Mouse (Mus musculus): Measurements from ENCODE around the gene Pigu. TPM values are rescaled to one million over a fixed set of nuclear protein-coding genes. Genes with fewer than 3 reads are reported as not detected.

Gene Pigu
- total and polyA plus RNA-seq, 3 experiments: 30.1 to 59.0 TPM; not detected in 1

- no peak for DNase-seq (ENCODE audit: low read depth, low spot score)
- no peak for TF ChIP-seq MAX (IDR thresholded peaks at IDR 0.05; ENCODE audit: low read length)
- Histone ChIP-seq H3K9ac (ENCODE audit: control insufficient read depth, low read depth, low read length, poor library complexity, severe bottlenecking) (no peak overlapping the region), H3K36me3 (ENCODE audit: control insufficient read depth in 1 of 2, insufficient read depth in 2 of 2, low read length in 2 of 2) (peaks cover 0 to 4% of the 10 kb centered on the region in 2 experiments; a peak in 2 of 4 replicates), H3K4me1 (ENCODE audit: control insufficient read depth in 1 of 2, insufficient read depth in 2 of 2, low read length in 2 of 2) (peaks cover 0 to 7% of the 10 kb centered on the region in 2 experiments; a peak in 2 of 4 replicates), H3K27ac (ENCODE audit: control insufficient read depth, low read depth, low read length) (peak overlapping the region; percentile 75), H3K9me3 (replicated peaks; ENCODE audit: insufficient read depth, low read length) (no peaks in the 10 kb centered on the region), H3K4me3 (ENCODE audit: control insufficient read depth in 1 of 2, insufficient read depth in 1 of 2, low read depth in 2 of 2, low read length in 2 of 2) (peak overlapping the region; percentile 77 to 89; a peak in 3 of 4 replicates), H3K27me3 (ENCODE audit: control insufficient read depth in 1 of 2, insufficient read depth in 2 of 2, low read length in 2 of 2) (no peaks in the 10 kb centered on the region; a peak in 1 of 4 replicates), H3K79me2 (ENCODE audit: control insufficient read depth, insufficient read depth, low read length, poor library complexity) (no peaks in the 10 kb centered on the region)
These were observed 25.7 kb upstream of the Pigu start for GRCm38 (mm10) chr2:155382791-155383438.

GRCm38 (mm10) chr2:155382332-155382700, 25.1 kb upstream of the Pigu start:
- TF ChIP-seq CHD1 (IDR thresholded peaks at IDR 0.05; ENCODE audit: low read depth, low read length) (no peak), EP300 (IDR thresholded peaks at IDR 0.05; ENCODE audit: low read depth in 1 of 2, low read length in 2 of 2) (no peak), USF1 (IDR thresholded peaks at IDR 0.05; ENCODE audit: low read depth, low read length) (no peak), ZNF384 (IDR thresholded peaks at IDR 0.05; ENCODE audit: low read depth, low read length) (no peak), MAFK (IDR thresholded peaks at IDR 0.05; ENCODE audit: borderline replicate concordance, low read depth, low read length) (no peak), ELF1 (IDR thresholded peaks at IDR 0.05; ENCODE audit: low read depth, low read length) (no peak), KAT2A (conservative IDR thresholded peaks at IDR 0.05; ENCODE audit: low read depth, low read length) (no peak), USF2 (IDR thresholded peaks at IDR 0.05; ENCODE audit: borderline replicate concordance in 1 of 2, insufficient read depth in 1 of 2, low read depth in 1 of 2, low read length in 2 of 2) (no peak), MEF2A (IDR thresholded peaks at IDR 0.05; ENCODE audit: extremely low read depth, insufficient replicate concordance, low read depth, low read length, poor library complexity, severe bottlenecking) (no peak), MYB (IDR thresholded peaks at IDR 0.05; ENCODE audit: low read depth, low read length) (no peak)
- H3K9me3 ChIP-seq (replicated peaks; ENCODE audit: insufficient read depth, low read length): no peaks in the 10 kb centered on the region
- peak overlapping the region; percentile 77 to 89 for H3K4me3 ChIP-seq (ENCODE audit: control insufficient read depth in 1 of 2, insufficient read depth in 1 of 2, low read depth in 2 of 2, low read length in 2 of 2)
- H3K4me1 ChIP-seq (ENCODE audit: control insufficient read depth in 1 of 2, insufficient read depth in 2 of 2, low read length in 2 of 2): peaks cover 0 to 7% of the 10 kb centered on the region in 2 experiments; a peak in 2 of 4 replicates
- H3K36me3 ChIP-seq (ENCODE audit: control insufficient read depth in 1 of 2, insufficient read depth in 2 of 2, low read length in 2 of 2): peaks cover 0 to 4% of the 10 kb centered on the region in 2 experiments; a peak in 2 of 4 replicates
- H3K79me2 ChIP-seq (ENCODE audit: control insufficient read depth, insufficient read depth, low read length, poor library complexity): no peaks in the 10 kb centered on the region
- no peak for DNase-seq (ENCODE audit: low read depth, low spot score)
- H3K9ac ChIP-seq (ENCODE audit: control insufficient read depth, low read depth, low read length, poor library complexity, severe bottlenecking): peak overlapping the region; percentile 79
- peak overlapping the region; percentile 75 for H3K27ac ChIP-seq (ENCODE audit: control insufficient read depth, low read depth, low read length)
- no peaks in the 10 kb centered on the region; a peak in 1 of 4 replicates for H3K27me3 ChIP-seq (ENCODE audit: control insufficient read depth in 1 of 2, insufficient read depth in 2 of 2, low read length in 2 of 2)

Data from MEL (cell line).